Mouse (Mus musculus) stomach, embryonic 16.5 days (tissue): ENCODE data around the gene Ppp1r12c. TPM values are rescaled to one million over a fixed set of nuclear protein-coding genes. Genes with fewer than 3 reads are reported as not detected.

Source experiments
- ATAC-seq: fragments of 200-750 bp; cut with Nextera tagmentation; 2 replicates; pipeline ENCODE4 v1.8.0; 2017; ENCODE audit warnings: moderate number of reproducible peaks, moderate TSS enrichment; ENCODE audit not compliant: insufficient read depth, low FRiP score
- H3K27ac ChIP-seq: fragments of 300-500 bp; sonication (generic); 2 replicates; pipeline ENCODE4 v1.5.1; 2014; ENCODE audit warnings: low read length
- H3K27me3 ChIP-seq: fragments of 300-500 bp; sonication (generic); 2 replicates; pipeline ENCODE4 v1.6.1; 2014; ENCODE audit warnings: low read length, control low read depth, mixed read lengths; ENCODE audit not compliant: control insufficient read depth, insufficient read depth
- H3K36me3 ChIP-seq: fragments of 300-500 bp; sonication (generic); 2 replicates; pipeline ENCODE4 v1.6.1; 2014; ENCODE audit warnings: low read length; ENCODE audit not compliant: control insufficient read depth, insufficient read depth
- H3K4me1 ChIP-seq: fragments of 300-500 bp; sonication (generic); 2 replicates; pipeline ENCODE4 v1.6.1; 2014; ENCODE audit warnings: low read length, control low read depth, mixed read lengths; ENCODE audit not compliant: control insufficient read depth, insufficient read depth
- H3K4me2 ChIP-seq: fragments of 300-500 bp; sonication (generic); 2 replicates; pipeline ENCODE4 v1.6.1; 2014; ENCODE audit warnings: low read depth, low read length, mixed read lengths
- H3K4me3 ChIP-seq: fragments of 300-500 bp; sonication (generic); replicated peaks from 2 replicates; pipeline ENCODE4 v1.5.1; 2014; ENCODE audit warnings: mild to moderate bottlenecking, low read length
- H3K9ac ChIP-seq: fragments of 300-500 bp; sonication (generic); 2 replicates; pipeline ENCODE4 v1.6.1; 2014; ENCODE audit warnings: low read length
- H3K9me3 ChIP-seq: fragments of 300-500 bp; sonication (generic); replicated peaks from 2 replicates; pipeline ENCODE4 v1.6.1; 2016; ENCODE audit warnings: low read length, control low read depth; ENCODE audit not compliant: control insufficient read depth
- WGBS: fragments of 180-500 bp; shearing (Covaris S2); extraction: QIAGEN DNeasy Blood & Tissue Kit; methylation state at CpG from one replicate; pipeline ENCODE4 v1.1.7; 2014; 5-methylcytosine and 5-hydroxymethylcytosine counted together
- polyA plus RNA-seq: library from polyadenylated mRNA; unstranded; fragments of >200 nt; fragmentation: Nextera tagmentation; extraction: Ambion mirVana; gene quantifications from 2 replicates; pipeline ENCODE4 v1.2.1, GENCODE M21; 2015

Gene Ppp1r12c
- polyA plus RNA-seq, 1 experiment from 2014 or later = 22.3 TPM

DNA sequence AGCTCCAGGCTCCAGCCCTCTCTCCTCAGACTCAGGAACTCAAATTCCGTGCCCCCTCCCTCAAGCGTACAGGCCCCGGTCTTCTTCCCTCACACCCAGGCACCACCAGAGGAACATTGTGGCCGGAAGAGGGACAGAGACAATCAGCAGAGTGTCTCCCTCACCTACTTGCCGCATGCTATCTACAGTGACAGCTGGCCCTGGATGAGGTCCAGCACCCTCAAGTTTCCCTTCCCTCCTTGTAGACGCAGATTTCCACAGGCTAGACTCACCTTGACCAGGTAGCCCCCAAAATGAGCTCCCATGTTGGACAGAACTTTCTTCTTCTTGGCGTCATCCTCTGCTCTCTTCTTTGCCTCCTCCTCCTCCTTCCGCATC, 7.2 kb upstream of the Ppp1r12c start:
- Histone ChIP-seq H3K27ac (no peak overlapping the region), H3K36me3 (no peaks in the 10 kb centered on the region), H3K27me3 (no peaks in the 10 kb centered on the region), H3K9ac (no peak overlapping the region), H3K4me2 (no peak overlapping the region), H3K4me3 (no peak overlapping the region), H3K4me1 (peaks cover 4% of the 10 kb centered on the region), H3K9me3 (no peaks in the 10 kb centered on the region)
- 82% methylated on average over 8 of the region's 8 CpGs for WGBS
- ATAC-seq = no peak

DNA sequence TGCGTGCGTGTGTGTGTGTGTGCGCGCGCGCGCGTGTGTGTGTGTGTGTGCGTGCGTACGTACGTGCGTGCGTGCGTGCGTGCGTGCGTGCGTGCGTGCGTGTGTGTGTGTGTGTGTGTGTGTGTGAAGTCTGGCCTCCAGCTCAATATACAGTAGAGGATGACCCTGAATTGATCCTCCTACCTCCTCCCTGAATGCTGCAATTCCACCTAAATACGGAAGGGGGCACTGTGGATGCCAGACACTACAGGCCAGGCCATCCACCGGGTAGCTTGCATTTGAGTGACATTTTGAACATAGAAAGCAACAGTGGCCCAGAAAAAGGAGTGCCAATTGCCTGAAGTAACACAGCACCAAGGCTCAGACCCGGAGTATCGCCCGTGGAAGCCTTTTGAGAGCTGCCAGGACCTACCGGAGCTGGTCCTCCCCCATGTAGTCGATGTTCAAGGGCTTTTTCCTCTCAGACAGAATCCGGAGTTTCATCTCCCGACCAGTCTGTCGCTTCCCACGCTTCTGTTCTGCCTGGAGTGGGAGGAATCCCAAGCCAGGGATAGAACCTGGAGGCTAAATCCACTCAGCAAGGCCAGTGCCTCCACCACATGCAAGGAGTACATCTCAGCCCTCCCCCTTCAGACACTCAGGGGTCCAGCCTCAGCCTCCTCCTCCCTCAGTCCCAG, 6.7 kb upstream of the Ppp1r12c start:
- ATAC-seq = no peak
- no peak overlapping the region for H3K4me3 ChIP-seq
- no peaks in the 10 kb centered on the region for H3K27me3 ChIP-seq
- no peak overlapping the region for H3K27ac ChIP-seq
- no peak overlapping the region for H3K9ac ChIP-seq
- no peak overlapping the region for H3K4me2 ChIP-seq
- WGBS = 72% methylated on average over 30 of the region's 32 CpGs
- no peaks in the 10 kb centered on the region for H3K36me3 ChIP-seq
- peaks cover 4% of the 10 kb centered on the region for H3K4me1 ChIP-seq
- H3K9me3 ChIP-seq = no peaks in the 10 kb centered on the region

DNA sequence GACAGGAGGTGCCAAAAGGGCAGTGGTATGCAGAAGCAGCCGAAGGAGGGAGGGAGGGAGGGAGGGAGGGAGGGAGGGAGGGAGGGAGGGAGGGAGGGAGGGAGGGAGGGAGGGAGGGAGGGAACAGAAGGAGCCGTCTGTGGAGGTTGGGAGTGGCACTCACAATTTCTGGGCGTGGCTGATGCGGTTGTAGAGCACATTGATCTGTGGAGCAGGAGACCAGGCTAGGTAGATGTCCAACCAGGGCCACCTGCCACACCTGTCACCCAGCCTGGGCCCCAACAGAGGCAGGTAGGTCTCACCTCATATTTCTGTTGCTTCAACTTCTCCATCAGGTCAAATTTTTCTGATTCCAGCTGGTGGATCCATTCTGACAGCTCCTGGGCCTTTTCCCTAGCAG, 5.7 kb upstream of the Ppp1r12c start:
- WGBS = 47% methylated on average over 4 of the region's 4 CpGs
- H3K27me3 ChIP-seq = no peaks in the 10 kb centered on the region

DNA sequence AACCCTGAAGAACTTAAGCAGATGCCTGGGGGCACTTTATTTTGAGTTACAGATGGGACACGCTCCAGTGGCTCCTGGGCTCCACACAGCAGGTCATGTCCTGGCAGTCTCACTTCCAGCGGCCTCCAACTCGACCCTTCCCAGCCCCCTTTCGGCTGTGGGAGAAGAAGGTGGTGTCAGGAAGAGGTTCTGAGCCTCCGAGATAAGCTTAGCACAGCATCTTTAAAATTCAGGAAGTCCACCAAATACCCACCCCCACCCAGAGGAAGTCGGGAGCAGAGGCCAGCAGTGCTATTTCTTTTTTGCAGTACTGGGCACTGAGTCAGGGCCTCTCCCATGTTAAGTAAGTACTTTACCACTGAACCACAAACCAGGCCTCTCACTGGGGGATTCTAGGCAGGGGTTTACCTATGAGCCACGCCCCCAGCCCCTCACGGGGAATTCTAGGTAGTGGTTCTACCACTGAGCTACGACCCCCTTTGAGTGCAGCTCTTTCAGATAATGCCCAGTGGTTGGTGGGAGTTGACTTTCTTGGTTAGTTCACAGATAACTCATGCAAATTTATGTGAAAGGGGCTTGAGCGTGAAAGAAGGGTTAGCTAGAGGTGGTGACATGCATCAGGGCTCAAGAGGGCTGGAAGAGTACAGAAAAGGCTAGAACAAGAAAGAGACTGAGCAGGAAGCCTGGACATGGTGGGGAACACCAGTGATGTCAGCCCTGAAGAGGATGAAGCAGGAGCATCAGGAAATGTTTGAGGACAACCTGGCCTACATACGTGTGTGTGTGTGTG, 3.4 kb upstream of the Ppp1r12c start:
- ATAC-seq = no peak

More for the DNA sequence above, 5.7 kb upstream of the Ppp1r12c start:
- H3K27ac ChIP-seq = no peak overlapping the region
- no peaks in the 10 kb centered on the region for H3K36me3 ChIP-seq
- no peak for ATAC-seq
- no peak overlapping the region for H3K4me2 ChIP-seq
- H3K9ac ChIP-seq = no peak overlapping the region
- peaks cover 4% of the 10 kb centered on the region for H3K4me1 ChIP-seq
- no peaks in the 10 kb centered on the region for H3K9me3 ChIP-seq
- no peak overlapping the region for H3K4me3 ChIP-seq

DNA sequence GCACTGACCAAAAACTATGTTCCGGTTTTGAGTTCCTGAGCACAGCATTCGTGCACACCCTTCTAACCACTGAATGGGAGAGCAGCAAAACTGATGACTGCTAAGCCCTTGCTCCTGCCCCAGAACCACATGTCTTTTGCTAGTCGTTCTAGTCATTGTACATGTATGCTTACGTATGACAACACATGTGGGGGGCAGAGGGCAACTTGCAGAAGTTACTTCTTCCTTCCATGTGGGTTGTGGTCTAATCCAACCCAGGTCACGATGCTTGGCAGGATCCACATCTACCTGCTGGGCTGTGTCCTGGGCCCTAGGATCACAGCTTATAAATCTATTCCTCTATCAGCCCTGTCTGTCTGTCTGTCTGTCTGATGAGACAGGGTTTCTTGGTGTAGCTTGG, 2.4 kb upstream of the Ppp1r12c start:
- H3K27me3 ChIP-seq = no peaks in the 10 kb centered on the region
- H3K4me1 ChIP-seq = peaks cover 17% of the 10 kb centered on the region
- no peak overlapping the region for H3K4me3 ChIP-seq
- no peak overlapping the region for H3K27ac ChIP-seq
- H3K9me3 ChIP-seq = no peaks in the 10 kb centered on the region
- no peak for ATAC-seq
- no peak overlapping the region for H3K4me2 ChIP-seq
- WGBS = 82% methylated on average over 5 of the region's 5 CpGs
- H3K9ac ChIP-seq = no peak overlapping the region
- no peaks in the 10 kb centered on the region for H3K36me3 ChIP-seq

More for the DNA sequence above, 3.4 kb upstream of the Ppp1r12c start:
- WGBS = 57% methylated on average over 11 of the region's 11 CpGs
- no peaks in the 10 kb centered on the region for H3K36me3 ChIP-seq
- peak overlapping the region; percentile 9; the same call in 1 of the 2 replicates for H3K27ac ChIP-seq
- H3K9me3 ChIP-seq = no peaks in the 10 kb centered on the region
- no peaks in the 10 kb centered on the region for H3K27me3 ChIP-seq
- peaks cover 8% of the 10 kb centered on the region for H3K4me1 ChIP-seq
- H3K4me2 ChIP-seq = no peak overlapping the region
- H3K4me3 ChIP-seq = no peak overlapping the region
- H3K9ac ChIP-seq = no peak overlapping the region

DNA sequence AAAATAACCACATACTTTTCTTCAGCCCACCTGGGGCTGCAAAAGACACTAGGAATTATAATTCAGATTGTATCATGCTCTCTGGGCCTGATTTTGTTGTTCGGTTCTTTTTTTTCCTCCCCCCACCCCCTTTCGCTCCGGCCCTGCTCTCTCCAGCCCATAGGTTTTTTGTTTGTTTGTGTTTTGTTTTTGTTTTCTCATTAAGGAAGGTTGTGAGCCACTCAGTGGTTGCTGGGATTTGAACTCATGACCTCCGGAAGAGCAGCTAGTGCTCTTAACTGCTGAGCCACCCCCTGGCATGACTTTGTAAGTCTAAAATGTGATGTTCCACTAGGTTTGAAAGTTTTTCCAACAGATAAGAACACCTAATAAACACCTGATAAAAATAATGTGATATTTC, 1.6 kb upstream of the Ppp1r12c start:
- Histone ChIP-seq H3K4me2 (no peak overlapping the region), H3K9me3 (no peaks in the 10 kb centered on the region), H3K36me3 (no peaks in the 10 kb centered on the region), H3K9ac (no peak overlapping the region), H3K4me1 (peaks cover 24% of the 10 kb centered on the region), H3K4me3 (no peak overlapping the region), H3K27ac (peak overlapping the region; percentile 18; the same call in 1 of the 2 replicates), H3K27me3 (no peaks in the 10 kb centered on the region)
- no peak for ATAC-seq
- 85% methylated on average over 4 of the region's 4 CpGs for WGBS

DNA sequence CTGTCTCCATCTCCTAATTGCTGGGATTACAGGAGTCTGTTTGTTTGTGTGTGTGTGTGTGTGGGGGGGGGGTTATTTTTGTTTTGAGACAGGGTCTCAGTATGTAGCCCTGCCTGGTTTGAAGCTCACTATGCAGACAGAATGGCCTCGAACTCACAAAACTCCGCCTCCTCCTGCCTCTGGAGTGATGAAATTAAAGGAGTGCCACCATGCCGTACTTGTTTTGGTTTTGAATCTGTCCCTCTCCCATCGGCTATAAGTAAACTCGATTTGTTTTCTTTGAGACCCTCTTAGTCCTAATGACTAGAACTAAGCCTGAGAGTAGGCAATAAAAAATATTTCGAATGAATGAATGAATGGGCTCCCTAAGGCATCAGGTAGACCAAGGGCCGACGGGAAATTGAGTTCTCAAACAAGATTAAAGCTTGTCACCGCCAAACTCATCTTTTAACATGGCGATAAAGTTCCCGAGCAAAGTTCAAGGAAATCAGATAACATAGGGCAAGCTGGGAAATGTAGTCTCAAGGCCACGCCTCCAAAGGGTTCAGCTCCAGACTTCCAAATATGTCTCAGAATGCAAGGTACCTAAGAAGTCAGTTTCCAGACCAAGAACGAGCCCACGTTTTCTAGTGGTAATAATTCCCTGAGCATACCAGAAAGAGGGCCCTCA, 1.1 kb upstream of the Ppp1r12c start:
- H3K27me3 ChIP-seq = no peaks in the 10 kb centered on the region
- no peak for ATAC-seq
- no peaks in the 10 kb centered on the region for H3K9me3 ChIP-seq
- peak overlapping the region; percentile 96; the same call in 1 of the 2 replicates for H3K9ac ChIP-seq
- peak overlapping the region; percentile 62 for H3K4me2 ChIP-seq
- H3K36me3 ChIP-seq = no peaks in the 10 kb centered on the region
- H3K27ac ChIP-seq = peak overlapping the region; percentile 93; the same call in 1 of the 2 replicates
- WGBS = 10% methylated on average over 14 of the region's 14 CpGs
- peak overlapping the region; percentile 72 for H3K4me3 ChIP-seq
- peaks cover 25% of the 10 kb centered on the region for H3K4me1 ChIP-seq

DNA sequence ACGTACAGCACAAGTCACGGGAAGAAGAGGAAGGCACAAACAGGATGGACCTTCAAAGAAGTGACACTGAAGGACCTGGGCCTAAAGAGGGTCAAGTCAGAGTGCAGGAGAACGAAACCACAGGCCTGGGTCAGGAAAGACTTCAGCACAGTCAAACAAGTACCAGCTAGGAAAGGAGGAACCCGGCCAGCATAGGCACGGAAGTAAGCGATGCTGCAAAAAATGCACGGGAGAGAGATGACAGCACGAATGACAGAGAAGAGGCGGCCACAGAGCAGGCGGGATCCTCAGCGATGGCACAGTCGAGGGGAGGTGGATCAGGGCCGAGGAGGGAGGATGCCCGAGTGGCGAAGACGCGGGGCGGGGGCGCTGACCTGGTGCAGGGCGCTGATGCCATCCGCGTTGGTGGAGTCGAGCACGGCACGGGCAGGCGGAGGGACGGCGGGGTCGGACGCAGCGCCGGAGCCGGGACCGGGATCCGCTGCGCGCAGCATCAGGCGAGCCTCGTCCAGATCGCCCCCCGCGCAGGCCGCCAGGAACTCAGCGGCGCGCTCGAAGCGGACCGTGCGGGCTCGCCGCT, 498 bp downstream of the Ppp1r12c start:
- peaks cover 25% of the 10 kb centered on the region for H3K4me1 ChIP-seq

More for the DNA sequence above, 498 bp downstream of the Ppp1r12c start:
- H3K9me3 ChIP-seq = no peaks in the 10 kb centered on the region
- peak overlapping the region; percentile 96 for H3K9ac ChIP-seq
- no peaks in the 10 kb centered on the region for H3K27me3 ChIP-seq
- H3K4me3 ChIP-seq = peak overlapping the region; percentile 72
- peak; percentile 11; the same call in 1 of the 2 replicates for ATAC-seq
- WGBS = under 1% methylated on average over 34 of the region's 52 CpGs
- H3K4me2 ChIP-seq = peak overlapping the region; percentile 83
- no peaks in the 10 kb centered on the region for H3K36me3 ChIP-seq
- H3K27ac ChIP-seq = peak overlapping the region; percentile 93
